Mouse (Mus musculus) myocyte (in vitro differentiated cells): ENCODE measurements around the gene Gm40460.

Experiments used
- CEBPB ChIP-seq: IDR thresholded peaks from 2 replicates; pipeline ENCODE4 v1.6.1; 2011; ENCODE audit warnings: mild to moderate bottlenecking, moderate library complexity; ENCODE audit not compliant: poor library complexity, insufficient read depth, severe bottlenecking
- MAX ChIP-seq: IDR thresholded peaks from one replicate; pipeline ENCODE4 v1.6.1; 2011; ENCODE audit warnings: low read depth, mild to moderate bottlenecking, control low read depth
- MYOD1 ChIP-seq, 3 experiments: IDR thresholded peaks; one replicate each; pipeline ENCODE4 v1.6.1; 2011; ENCODE audit warnings: control low read depth in 2 of 3, low read depth in 2 of 3, mild to moderate bottlenecking in 2 of 3, moderate library complexity in 1 of 3; ENCODE audit not compliant: insufficient read length in 2 of 3, control insufficient read depth in 1 of 3
- MYOG ChIP-seq, 3 experiments: IDR thresholded peaks; one replicate each; pipeline ENCODE4 v1.6.1; 2011; ENCODE audit warnings: control low read depth in 2 of 3, low read depth in 2 of 3, mild to moderate bottlenecking in 2 of 3; ENCODE audit not compliant: insufficient read length in 2 of 3, control insufficient read depth in 1 of 3, insufficient read depth in 1 of 3
- POLR2A ChIP-seq: IDR thresholded peaks from one replicate; pipeline ENCODE4 v1.6.1; 2011; ENCODE audit warnings: low read depth, mild to moderate bottlenecking, control low read depth, moderate library complexity; ENCODE audit not compliant: insufficient read length
- POLR2AphosphoS2 ChIP-seq: IDR thresholded peaks from one replicate; pipeline ENCODE4 v1.6.1; 2011; ENCODE audit warnings: low read depth, control low read depth; ENCODE audit not compliant: insufficient read length
- TCF12 ChIP-seq: IDR thresholded peaks from one replicate; pipeline ENCODE4 v1.6.1; 2011; ENCODE audit warnings: mild to moderate bottlenecking, control low read depth; ENCODE audit not compliant: poor library complexity, insufficient read depth, severe bottlenecking
- USF1 ChIP-seq: IDR thresholded peaks from one replicate; pipeline ENCODE4 v1.6.1; 2011; ENCODE audit warnings: low read depth, mild to moderate bottlenecking, control low read depth, moderate library complexity

DNA sequence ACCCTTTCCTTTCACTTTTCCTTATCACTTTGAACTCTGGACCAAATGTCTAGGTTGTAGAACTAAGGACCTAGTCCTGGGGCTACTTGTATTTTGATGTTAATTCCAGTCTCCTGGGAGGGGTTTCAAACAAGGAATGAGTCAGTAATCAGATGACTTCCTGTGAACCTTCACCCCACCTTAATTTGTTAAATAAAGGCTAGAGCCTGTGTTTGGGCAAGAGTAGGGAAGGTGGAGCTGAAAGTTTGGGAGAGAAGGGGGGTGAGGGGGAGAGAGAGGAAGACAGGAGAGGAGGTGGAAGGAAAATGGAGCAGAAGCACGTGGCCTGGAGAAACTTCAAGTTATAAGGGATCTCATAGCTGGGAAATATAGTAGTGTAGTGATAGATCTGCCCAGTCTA, 9.3 kb downstream of the Gm40460 start:
- TF ChIP-seq MAX = no peak
- TF ChIP-seq POLR2A = no peak
- TF ChIP-seq MYOD1 (IDR thresholded peaks at IDR 0.05; ENCODE audit: control insufficient read depth in 1 of 3, insufficient read length in 2 of 3, low read depth in 2 of 3) = no peak
- no peak for TF ChIP-seq MYOG (IDR thresholded peaks at IDR 0.05; ENCODE audit: control insufficient read depth in 1 of 3, insufficient read depth in 1 of 3, insufficient read length in 2 of 3, low read depth in 2 of 3)
- TF ChIP-seq CEBPB = no peak
- TF ChIP-seq USF1 = no peak
- TF ChIP-seq TCF12 = no peak
- TF ChIP-seq POLR2AphosphoS2 = no peak
